Mouse (Mus musculus): ENCODE results near the gene P3h3.
"Not testable (repeated sequence)": the region's sequence is repeated elsewhere in the genome, so short reads cannot be mapped to it uniquely, and the experiment has no call there.

Gene P3h3

DNA sequence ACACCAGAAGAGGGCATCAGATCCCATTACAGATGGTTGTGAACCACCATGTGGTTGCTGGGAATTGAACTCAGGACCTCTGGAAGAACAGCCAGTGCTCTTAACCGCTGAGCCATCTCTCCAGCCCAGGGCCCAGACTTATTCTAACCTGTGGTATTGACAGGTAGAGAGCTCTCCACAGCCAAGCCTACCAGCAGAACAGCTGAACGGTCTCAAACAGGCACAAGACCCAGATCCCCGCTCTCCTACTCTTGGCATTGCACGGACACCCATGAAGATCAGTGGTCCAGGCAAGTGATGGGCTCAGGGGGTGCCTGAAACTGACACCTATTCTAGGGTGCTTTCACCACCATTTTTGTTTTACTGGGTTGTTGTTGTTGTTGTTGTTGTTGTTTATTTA lies 26.4 kb downstream of the P3h3 start:
- in situ Hi-C loops (cut with MseI, MboI) = not testable (repeated sequence)

DNA sequence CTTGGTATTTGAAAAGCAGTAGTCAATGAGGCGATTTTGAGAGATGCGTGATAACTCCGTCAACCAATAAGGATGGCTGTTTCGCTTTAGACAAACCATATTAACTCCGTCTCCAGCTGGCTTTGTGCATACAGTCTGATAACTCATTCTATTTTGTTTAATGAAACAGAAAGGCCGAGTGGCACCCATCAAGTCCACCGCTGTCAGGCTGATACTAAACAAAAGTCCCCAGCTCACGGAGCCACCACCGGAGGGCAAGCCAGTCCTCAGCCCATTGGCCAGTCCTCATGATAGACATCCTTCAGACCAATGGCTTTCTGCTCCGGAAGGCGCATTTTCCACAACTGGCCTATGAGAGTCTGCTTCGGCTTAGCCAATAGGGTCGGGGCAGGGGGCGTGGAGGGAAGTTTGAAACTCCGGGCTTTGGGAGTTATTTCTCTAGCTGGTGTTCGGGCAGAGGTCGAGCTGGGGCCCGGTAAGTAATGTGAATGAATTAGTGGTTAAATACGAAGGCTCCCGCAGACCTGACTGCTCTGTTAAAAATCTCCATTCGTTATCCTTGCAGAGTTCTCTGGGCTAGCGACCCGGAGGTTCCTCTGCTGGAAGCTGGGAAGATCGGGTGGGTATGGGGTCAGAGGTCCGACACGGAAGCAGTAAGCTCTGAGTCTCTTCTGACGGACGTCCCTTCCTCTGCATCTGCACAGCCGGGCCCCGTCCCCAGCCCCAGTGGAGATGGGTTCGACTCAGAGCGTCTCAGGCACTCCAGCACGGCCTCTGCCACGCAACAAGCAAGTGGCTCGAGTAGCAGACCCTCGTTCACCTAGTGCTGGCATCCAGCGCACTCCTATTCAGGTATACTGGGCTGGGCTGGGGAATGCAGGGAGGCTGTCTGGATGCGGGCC lies 27.5 kb downstream of the P3h3 start:
- in situ Hi-C loops (cut with MseI, MboI) = no loop called here

DNA sequence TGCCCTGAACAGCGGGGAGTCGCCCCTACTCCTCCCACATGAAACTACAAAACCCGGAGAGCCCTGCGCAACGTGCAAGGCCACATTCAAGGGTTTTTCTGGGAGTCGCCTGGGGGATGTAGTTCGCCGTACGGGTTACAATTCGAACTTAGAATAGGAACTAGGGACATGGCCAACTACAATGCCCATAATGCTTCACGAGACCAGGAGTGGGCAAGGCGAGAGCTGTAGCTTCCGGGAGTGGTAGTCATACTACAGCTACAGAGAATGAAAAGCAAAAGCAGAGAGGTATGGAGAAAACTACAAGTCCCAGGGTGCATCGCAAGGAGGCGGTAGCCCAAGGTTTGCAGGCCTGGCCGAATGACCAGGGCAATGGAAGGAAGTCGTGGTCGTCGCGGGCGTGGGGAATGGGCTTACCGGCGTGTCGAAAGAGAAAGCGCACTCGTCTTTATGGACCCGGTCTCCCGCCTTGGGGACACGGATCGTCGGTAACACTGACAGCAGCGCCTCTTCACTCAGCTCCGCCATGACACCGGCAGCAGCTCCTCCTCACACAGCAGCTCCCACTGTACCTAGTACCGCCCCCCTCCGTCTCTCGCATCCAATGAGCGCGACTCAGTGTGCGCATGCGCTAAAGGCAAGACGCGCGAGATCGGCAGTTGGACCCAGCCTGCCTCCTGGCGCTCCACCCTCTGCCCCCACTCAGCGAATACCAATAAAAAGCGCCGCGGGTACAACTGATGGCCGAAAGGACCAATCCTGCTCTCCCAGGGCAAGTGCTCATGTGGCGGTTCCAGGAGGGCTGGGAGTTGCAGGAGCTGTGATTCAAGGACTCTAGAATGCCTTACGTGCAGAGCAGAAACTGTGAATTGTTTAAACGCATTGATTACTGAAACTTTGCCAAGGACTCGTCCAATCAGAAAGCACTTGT lies 28.4 kb downstream of the P3h3 start, which contains the start of the genes Usp5 and Cdca3:
TSS of gene Usp5 (minus strand) at position 617 of the 931 bp plus-strand sequence.
TSS of gene Cdca3 (plus strand) at position 680 of the 931 bp plus-strand sequence.
- in situ Hi-C loops (cut with MseI, MboI) = no loop called here

GRCm38 (mm10) chr6:124828101-124828592 lies 29.4 kb downstream of the P3h3 start:
- in situ Hi-C loops (cut with MseI, MboI) = no loop called here

DNA sequence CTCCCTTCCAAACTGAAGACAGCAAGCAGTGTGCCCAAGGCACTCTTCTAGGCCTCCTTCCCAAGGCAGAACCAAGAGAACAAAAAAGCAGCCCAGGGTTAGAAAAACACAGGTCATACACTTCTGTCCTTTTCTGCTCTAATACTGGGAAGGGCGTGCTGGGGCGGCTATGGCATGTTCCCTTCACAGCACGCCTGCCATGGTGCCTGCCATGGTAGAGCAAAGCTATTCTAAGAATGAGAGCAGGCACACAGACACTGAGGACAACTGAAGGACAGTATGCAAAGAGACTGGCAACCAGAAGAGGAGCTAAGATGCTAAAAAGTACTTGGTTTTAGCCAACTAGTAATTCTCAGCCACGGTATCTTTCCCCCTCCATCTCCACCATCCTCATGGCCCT lies 35.5 kb downstream of the P3h3 start:
- in situ Hi-C loops (cut with MseI, MboI) = no loop called here

DNA sequence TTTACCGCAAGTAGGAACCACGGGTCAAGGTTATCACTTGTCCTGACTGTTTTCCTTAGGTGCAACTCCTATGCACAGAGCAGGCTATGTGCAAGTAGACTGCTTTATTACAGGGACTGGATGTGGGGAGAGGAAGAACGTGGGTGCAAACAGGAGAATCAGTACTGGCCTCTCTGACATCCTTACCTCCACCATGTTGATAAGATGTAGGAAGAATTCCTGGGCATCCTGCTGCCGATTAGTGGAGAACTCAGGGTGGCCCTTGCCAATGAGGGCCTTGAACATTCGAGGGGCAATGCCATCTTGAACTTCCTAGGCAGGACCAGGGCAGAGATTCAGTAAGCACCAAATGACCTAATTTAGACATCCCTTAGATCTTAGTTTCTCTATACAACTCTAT lies 36.7 kb downstream of the P3h3 start:
- in situ Hi-C loops (cut with MseI, MboI) = no loop called here

- in situ Hi-C loops (cut with MseI, MboI) = no loop called here
These were observed 39.6 kb downstream of the P3h3 start for GRCm38 (mm10) chr6:124817971-124818370.

DNA sequence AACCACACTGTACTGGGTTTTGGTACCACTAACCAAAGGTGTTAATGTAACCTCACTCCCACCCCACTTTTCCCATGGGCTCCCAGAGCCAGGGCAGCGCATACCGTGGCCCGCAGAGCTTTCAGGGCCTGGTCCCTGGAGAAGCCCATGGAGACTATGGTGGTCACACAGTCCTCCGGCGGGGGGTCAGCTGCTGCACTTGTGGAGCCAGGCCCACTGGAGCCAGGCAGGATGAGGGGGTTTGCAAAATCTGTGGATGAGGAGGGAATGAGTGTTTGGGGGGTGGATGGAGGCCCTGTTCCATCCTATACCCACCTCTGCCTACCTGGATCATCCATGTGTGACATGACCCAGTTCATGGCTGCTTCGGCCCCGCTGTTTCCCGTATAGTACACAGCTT lies 40.0 kb downstream of the P3h3 start:
- in situ Hi-C loops (cut with MseI, MboI) = no loop called here

DNA sequence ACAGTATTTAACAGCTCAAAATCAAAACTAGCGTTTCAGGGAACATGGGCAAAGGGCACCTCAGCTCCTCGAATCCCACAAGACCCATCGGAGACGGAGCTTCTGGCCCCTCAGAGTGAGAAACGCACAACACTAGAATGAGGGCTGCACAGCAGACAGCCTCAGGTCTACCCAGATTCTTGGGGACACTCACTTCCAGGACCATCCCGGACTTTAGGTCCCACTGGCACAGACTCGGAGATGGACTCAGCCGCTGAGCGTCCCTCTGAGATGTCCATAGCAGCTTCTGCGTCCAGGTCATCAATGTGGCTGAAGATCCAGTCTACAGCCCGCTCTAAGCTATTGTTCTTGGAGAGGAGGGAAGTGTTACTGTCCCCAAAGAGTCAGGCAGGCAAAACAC lies 40.4 kb downstream of the P3h3 start:
- in situ Hi-C loops (cut with MseI, MboI) = no loop called here

- in situ Hi-C loops (cut with MseI, MboI) = no loop called here
These were observed 40.9 kb downstream of the P3h3 start for GRCm38 (mm10) chr6:124816611-124817010.

DNA sequence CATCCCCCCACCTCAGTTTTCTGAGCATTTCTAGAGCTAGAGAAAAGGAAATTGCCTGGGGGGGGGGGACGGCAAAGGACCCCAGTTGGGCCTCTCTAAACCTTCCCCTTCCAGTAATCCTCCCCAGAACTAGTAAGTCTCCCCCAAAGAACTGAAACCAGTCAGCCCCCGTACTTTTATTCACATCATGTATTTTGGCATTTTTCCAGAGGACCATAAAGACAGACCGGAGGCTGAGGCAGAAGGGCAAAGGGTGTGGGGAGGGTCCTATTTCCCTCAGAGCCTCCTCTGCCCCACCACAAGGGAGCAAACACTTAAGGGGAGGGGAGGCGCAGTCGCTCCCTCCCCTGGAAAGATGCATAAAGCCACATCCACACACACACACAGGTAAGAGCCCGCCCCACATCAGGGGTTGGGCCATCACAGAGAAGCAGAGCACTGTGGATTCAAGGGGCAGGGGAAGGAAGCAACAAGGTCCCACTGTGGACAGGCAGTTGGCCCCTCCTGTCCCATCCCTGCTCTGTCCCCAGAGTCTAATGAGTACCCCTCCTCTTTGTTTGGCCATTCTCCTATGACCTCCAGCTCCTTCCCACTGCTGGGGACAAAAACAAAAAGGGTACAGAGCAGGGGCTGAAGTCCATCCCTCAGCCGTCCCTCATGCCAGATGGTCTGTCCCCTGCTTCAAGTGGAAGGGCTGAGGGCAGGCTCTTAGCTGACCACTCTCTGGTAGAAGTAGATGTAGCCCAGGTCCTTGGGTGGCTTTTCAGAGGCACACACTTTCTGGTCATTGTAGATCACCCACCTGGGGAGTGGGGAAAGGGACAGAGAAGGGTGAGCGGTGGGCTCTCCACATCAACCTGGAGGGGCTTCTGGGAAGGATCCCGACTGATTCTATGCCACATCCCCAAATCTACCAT lies 42.4 kb downstream of the P3h3 start:
- in situ Hi-C loops (cut with MseI, MboI) = no loop called here

DNA sequence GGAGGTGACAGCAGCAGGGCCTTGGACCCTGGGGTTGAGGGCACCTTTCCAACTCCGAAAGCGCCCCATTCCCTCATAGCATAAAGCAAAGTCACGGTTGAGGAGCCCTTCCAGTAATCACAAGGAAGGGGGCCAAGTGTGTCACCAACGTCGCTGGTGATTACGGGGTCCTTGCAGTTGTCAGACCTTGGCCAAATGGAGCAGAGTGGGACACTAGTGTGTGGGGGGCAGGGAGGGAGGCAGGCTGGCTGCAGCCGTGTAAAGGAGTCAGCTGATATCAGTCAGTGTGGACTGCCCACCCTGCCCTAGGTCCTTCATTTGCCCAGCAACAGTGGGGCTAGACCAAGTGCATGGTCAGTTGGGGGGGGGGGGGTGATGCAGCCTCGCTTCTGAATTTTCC lies 43.1 kb downstream of the P3h3 start:
- in situ Hi-C loops (cut with MseI, MboI) = no loop called here

GRCm38 (mm10) chr6:124813933-124814332 lies 43.6 kb downstream of the P3h3 start, which contains the start of gene Tpi1:
Tpi1 (minus strand) TSS chr6:124814296.
- in situ Hi-C loops (cut with MseI, MboI) = no loop called here

- in situ Hi-C loops (cut with MseI, MboI) = no loop called here
These were observed 44.1 kb downstream of the P3h3 start for GRCm38 (mm10) chr6:124813496-124813895.

GRCm38 (mm10) chr6:124812848-124813247 lies 44.7 kb downstream of the P3h3 start:
- in situ Hi-C loops (cut with MseI, MboI) = no loop called here

GRCm38 (mm10) chr6:124811701-124812560 lies 45.6 kb downstream of the P3h3 start:
- in situ Hi-C loops (cut with MseI, MboI) = no loop called here

DNA sequence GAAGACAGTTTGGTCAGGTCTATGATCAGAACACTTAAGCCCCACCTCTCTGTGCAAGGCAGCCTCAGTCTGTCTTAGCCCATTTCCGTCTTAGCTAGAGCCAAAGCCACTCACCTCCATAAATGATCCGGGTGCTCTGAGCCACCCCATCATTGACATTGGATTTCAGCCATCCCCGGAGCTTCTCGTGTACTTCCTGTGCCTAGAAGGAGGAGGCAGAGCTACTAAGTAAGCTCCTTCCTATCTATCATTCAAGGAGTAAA lies 46.2 kb downstream of the P3h3 start:
- in situ Hi-C loops (cut with MseI, MboI) = no loop called here

GRCm38 (mm10) chr6:124810566-124811402 lies 46.8 kb downstream of the P3h3 start:
- in situ Hi-C loops (cut with MseI, MboI) = not testable (repeated sequence)

GRCm38 (mm10) chr6:124809775-124810538 lies 47.6 kb downstream of the P3h3 start:
- in situ Hi-C loops (cut with MseI, MboI) = no loop called here
